Mouse (Mus musculus) brain, embryonic 14.5 days (tissue): ENCODE results near the gene Blm.

Experiments
- CTCF ChIP-seq: fragments of 200-500 bp; IDR thresholded peaks from 2 replicates; pipeline ENCODE4 v1.5.1; 2012; ENCODE audit warnings: inconsistent platforms, mild to moderate bottlenecking, moderate library complexity, borderline replicate concordance; ENCODE audit not compliant: insufficient read depth, insufficient read length; ENCODE audit errors: extremely low read depth
- POLR2A ChIP-seq: fragments of 200-500 bp; IDR thresholded peaks from 2 replicates; pipeline ENCODE4 v1.6.1; 2012; ENCODE audit warnings: mild to moderate bottlenecking, inconsistent platforms, borderline replicate concordance; ENCODE audit not compliant: poor library complexity, insufficient read depth, insufficient read length, severe bottlenecking; ENCODE audit errors: extremely low read depth

DNA sequence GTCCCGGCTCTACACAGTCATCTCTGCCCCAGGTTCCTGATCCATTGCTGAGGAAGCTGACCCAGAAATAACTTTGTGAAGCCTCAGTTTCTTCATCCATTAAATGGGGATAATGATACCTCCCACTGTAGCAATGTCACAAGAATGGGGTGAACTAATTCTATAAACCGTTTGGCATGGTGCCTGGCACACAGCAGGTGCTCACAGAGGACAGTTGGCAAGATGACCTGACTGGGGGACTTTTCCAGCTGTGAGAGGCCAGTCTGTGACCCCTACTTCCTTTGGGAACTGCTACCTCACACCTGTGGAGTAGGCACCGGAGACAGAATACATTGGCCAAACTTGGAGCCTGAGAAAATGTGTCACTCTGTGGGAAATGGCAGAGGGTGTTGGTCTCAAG is 116.9 kb downstream of the Blm start:
- TF ChIP-seq CTCF (no peak), POLR2A (no peak)
